Mouse (Mus musculus): ENCODE measurements at regions not wholly inside any gene's neighbourhood (a gene's known extent, or its start where the extent isn't known, plus 50 kb on each side); places are given as distances from the start of the nearest gene placed in this dataset.

DNA sequence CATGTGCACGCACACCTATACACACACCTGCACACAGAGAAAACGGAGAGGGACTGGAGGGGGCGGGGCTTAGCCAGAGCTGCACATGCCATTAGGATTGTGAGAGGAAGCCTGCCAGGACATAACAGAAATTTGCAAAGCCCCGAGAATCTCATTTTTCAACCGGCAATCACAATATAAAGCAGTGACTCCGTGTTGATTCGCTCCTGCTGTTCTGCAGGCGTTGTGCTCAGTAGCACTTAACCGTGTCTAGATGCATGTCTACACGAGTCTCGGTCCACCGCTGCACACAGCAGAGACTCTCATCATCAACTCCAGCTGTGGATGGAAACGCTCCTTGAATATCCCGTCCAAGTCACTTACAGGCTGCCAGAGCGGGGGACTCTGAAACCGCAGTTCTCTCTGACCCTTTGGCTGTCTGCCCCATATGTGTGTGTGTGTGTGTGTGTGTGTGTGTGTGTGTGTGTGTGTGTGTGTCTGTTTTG is 260.1 kb upstream of the Sulf2 start:
- TF ChIP-seq EP300 (IDR thresholded peaks at IDR 0.05; ENCODE audit: low read depth) = no peak
- no peak for TF ChIP-seq CTCF (IDR thresholded peaks at IDR 0.05; ENCODE audit: low read depth)
